Mouse (Mus musculus) E14TG2a.4 (cell line): ENCODE data around the gene Kif9.

Experiments
- CTCF ChIP-seq: conservative IDR thresholded peaks from 2 replicates; pipeline ENCODE4 v1.5.1; 2014; ENCODE audit warnings: low read length
- POU5F1 ChIP-seq: IDR thresholded peaks from 2 replicates; pipeline ENCODE4 v1.6.1; 2014; ENCODE audit warnings: low read length, borderline replicate concordance

DNA sequence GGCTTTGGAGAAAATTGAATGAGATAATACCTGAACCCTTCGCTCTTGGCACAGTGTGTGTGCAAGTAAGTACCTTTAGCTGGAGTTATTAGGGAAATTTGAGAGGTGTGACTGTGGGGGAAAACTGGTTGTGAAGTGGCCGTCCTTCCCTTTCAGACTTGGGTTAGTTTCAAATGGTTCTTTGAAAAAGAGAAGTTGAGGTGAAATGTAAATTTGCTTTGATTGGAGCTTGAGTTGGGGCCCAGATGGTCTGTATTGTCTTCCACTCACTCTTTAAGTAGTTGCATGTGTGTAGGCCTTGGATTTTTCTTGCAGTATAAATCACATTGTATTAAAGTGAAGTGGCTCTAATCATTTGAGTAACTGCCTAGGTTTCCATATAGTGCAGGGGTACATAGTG lies 58.4 kb downstream of the Kif9 start:
- TF ChIP-seq CTCF (no peak), POU5F1 (no peak)
